Mouse (Mus musculus): ENCODE measurements at regions not wholly inside any gene's neighbourhood (a gene's known extent, or its start where the extent isn't known, plus 50 kb on each side); places are given as distances from the start of the nearest gene placed in this dataset.

DNA sequence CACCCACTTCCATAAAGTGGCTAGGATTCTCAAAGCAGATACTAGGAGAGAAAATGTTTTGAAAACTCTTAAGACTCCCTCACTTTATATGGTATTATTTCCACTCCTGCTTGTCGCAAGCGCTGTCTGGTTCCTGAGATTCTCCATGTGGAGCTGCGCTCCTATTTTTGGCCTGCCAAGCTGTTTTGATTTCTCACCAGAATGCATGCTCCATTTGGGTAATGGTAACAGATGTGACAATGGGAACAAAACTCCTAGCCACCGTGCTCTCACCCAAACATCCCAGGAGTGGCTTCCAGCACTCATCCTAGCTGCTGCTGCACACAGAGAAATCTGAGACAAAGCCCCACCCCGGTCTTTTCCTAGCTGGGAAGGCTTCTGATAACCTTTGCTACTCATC lies 749.6 kb downstream of the Ntrk3 start:
- TF ChIP-seq GATA1 (IDR thresholded peaks at IDR 0.05; ENCODE audit: borderline replicate concordance, low read length), result no peak
- no peak for TF ChIP-seq FLI1 (IDR thresholded peaks at IDR 0.05; ENCODE audit: low read length)
